Mouse (Mus musculus): ENCODE measurements around the gene Med13l.

The Med13l gene

DNA sequence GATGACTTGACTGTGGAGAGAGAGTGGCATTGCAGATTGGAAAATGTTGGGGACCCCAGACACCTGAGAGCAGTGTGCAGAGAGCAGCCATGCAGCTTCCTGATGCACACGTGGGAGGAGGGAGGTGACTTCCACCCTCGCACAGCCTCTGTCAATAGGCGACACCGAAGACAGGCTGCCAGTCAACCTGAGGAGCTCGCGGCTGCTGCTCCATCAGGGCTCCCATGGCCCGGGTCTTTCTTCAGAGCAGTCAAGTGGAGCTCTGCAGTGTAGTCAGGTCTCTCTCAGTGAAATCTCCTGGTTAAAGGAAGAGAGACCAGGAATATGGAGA, 131.2 kb downstream of the Med13l start:
- DNase-seq (ENCODE audit: low read depth, low spot score) = peak; percentile 14

DNA sequence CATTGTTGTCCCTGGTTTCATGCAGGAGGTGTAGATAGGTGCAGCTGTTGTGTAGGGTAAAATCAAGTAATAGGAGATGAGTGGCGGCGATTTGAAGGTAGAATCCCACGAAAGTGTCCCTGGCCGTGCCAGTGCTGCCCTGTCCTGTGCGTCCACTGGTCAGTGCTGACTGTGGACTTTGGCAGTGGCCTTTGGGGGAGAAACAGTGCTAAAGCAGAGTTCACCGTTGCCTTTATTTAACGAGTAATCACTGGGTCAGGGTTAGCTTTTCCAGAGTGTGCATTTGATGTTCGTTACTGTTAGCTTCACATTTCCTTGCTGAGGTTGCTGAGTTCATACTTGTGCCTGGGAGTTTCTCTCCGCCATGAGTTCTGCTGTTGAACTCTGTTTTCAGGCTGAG, 133.5 kb downstream of the Med13l start:
- DNase-seq (ENCODE audit: low read depth, low spot score) = no peak

DNA sequence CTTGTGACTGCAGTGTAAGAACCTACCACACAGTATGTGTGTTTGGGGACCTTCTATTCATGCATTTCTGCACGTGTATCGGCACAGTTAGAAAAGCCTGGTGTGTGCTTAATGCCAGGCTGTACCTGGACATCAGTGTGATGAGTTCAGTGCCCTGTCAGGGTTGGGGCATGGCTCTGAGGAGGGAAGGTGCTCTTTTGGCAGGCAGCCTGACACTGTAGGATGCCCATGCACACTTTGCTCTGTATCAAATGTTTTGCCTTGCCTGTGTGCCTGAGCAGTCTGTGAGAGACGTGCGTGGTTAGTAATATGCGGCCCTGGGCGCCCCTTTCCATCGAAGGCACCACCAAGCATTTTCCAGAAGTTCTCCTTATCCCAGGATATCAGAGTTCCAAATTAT, 136.6 kb downstream of the Med13l start:
- DNase-seq (ENCODE audit: low read depth, low spot score) = no peak

DNA sequence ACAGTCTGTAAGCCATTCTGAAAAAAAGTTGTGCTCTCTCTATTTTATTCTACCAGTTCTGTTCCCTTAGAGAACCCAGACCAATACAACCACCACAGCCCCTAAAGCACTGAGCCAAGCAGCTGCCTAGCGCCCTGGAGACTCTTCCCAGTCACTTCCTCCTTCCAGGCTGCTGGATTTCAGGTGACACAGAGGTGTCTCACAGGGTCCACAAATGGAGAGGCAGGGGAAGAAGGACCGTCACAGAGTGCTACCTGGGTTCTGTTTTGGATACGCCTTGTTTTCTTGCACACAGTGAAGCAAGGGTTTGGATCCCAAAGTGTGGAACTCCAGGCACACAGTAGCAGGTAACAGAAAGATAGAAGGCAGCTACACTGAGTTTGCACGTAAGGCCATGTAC, 140.5 kb downstream of the Med13l start:
- DNase-seq (ENCODE audit: low read depth, low spot score) = no peak

DNA sequence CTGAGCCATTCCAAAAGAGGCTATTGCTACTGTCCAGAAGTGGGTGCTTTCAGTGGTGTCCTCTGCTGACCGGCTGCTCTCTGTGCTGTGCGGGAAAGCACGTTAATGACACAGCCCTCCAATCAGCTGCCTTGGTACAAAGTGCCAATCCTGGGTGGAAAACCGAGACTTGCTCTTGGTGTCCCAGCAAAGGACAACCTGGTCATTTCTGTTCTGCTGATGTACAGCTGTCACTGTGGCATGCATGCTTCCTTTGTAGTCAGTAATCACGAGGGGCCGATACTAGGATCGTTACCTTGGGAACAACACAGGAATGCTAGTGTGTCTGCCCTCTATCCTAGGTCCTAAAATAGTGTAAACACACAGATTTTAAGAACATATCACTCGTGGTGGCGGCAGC, 142.2 kb downstream of the Med13l start:
- no peak for DNase-seq (ENCODE audit: low read depth, low spot score)

DNA sequence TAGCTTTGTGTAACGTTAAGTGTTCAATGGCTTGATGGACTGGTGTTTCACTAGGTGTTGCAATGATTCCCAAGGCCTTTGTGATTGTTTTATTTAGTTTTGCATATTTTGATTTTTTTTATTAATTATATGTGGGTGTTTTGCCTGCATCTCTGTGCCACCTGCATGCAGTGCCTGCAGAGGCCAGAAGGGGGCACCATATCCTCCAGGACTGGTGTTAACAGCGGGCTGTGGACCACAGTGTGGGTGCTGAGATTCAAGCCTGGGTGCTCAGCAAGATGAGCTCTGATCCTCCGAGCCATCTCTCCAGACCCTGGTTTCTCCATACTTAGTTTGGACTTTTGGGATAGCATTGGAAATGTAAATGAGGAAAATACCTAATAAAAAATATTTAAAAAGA, 143.7 kb downstream of the Med13l start:
- DNase-seq (ENCODE audit: low read depth, low spot score) = peak; percentile 70

DNA sequence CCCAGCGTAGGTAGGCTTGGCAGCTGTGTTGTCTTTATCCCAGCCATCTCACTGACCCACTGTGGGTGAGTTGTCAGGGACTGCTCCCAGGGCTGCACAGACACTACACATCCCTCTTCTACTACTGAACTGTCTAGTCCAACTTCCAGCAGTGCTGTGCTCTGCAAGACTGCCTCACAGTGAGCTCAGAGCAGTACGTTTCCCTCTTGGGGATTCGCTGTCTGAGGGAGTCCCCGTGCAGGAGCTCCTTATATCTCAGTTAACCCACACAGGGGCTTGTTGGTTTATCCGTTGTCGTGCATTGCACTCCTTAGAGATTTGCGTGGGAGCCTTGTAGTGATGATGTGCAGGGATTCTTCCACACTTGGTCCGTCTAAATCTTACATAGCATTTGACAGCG, 144.5 kb downstream of the Med13l start:
- DNase-seq (ENCODE audit: low read depth, low spot score) = no peak

DNA sequence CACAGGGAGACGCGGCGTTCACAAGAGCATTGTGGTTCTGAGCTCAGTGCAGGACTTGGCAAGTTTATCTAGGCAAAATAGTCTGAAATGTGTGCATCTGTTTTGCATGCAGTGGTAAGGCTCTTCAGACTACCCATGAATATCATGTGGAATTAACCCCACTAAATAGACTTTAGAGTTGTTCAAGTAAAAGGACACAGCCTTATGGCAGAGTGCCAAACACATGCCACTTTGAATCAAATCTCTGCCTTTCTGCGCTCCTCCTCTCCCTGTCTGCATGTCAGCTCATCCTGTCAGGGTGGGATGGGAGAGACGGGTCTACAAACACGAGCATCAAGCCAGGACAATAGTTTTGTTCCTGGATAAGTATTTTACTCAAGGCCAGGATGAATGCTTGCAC, 145.5 kb downstream of the Med13l start:
- DNase-seq (ENCODE audit: low read depth, low spot score) = no peak

DNA sequence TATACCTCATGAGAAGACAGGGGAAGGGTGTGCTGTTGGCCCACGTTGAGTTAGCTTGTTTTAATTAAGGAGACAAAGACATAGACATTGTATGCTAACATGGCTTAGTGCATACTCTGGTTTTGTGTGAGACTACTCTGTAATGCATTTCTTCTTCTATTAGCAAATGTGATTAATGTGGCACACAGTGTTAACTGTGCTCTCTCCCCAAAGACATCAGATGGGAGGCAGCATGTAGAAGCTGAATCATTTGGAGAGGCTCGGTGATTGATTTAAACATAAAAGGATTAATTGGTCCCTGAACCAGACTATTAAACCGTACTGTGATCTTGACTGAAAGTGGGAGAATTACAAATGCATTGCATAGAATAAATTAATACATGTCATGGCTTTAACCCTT, 145.9 kb downstream of the Med13l start:
- no peak for DNase-seq (ENCODE audit: low read depth, low spot score)

DNA sequence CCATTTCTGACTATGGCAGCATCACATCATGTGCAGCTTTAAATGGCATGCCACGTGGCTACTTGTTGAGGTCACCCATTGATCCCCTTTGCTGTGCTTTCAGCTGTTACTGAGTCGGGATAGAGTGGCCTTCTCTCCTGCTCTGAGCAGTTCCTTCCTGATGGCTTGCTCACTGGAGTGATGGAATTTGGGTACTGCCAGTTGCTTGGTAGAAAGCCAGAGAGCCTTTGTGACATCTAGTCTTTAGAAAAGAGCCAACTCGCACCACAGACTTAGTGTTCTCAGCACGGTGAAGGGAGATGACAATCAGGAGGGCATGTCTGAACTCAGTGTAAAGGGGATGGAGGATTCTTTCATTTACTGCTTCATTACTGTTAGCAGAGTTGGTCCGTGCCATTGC, 147.0 kb downstream of the Med13l start:
- no peak for DNase-seq (ENCODE audit: low read depth, low spot score)

DNA sequence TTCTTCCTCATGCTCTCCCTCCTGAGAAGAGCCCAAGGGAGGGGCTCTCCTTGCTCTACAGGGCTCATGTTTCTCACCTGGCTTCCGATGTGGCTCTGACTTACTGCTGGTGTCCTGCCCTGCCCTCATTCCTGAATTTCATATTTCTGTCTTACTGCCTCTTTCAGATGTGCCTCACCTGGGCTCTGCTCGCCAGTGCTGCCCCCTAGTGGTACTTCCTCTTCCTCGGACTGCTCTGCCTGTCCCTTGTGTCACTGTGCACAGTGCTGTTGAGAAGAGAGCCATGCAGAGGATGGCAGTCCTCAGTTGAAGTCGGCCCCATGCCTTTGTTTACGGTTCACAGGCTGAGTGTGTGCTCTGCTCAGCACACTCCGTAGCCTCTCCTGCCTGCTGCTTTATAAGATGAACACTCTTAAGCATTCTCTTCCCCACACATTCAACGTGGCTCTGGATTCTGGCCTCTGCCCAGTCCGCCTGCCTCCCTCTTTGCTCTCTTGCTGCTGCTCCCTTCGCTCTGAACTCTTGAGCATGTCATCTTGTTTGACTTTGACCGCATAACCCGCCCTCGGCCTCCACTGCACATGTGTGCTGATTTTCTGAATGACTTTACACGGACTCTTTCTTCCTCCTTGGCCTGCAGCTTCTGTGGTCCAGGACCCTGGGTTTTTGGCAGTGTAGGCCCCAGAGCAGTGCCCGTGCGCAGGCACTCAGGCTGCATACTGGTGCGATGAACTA, 147.9 kb downstream of the Med13l start:
- peak; percentile 83 for DNase-seq (ENCODE audit: low read depth, low spot score)

DNA sequence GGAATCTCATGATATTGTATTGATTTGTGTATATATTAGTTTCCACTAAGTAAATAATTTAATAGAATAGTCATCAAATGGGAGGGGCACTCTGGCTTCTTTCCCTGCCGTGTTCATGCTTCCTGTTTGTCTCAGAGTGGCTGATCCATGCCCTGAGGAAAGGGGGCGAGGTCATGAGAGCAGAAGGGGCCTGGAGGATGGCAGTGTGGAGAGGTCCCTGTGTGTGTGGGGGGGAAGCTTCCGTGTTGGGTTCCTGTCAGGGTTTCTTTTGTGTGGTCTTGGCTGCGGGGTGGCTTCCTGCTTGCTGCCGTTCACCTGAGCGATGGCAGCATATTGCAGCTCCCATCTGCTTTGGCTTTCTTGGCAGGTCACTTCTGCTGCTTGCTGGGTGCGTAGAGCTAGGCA, 149.4 kb downstream of the Med13l start:
- DNase-seq (ENCODE audit: low read depth, low spot score) = peak; percentile 53

DNA sequence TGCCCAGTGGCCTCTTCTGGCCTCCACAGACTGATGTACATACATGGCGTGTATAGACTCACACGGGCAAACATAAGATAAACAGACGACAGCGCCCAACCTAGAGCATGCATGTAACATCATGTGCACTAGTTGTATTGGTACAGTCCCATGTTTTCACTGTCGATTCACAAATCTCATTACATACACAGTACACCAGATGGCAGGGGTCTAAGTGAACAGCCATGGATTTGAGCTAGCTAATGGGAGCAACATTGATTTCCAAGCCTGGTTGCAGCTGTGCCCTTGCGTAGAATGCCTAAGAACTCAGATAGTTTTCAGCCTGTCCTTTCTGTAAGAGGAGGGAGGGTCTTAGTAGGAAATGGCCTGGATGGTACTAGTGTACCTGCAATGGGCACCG, 155.0 kb downstream of the Med13l start:
- DNase-seq (ENCODE audit: low read depth, low spot score) = no peak

DNA sequence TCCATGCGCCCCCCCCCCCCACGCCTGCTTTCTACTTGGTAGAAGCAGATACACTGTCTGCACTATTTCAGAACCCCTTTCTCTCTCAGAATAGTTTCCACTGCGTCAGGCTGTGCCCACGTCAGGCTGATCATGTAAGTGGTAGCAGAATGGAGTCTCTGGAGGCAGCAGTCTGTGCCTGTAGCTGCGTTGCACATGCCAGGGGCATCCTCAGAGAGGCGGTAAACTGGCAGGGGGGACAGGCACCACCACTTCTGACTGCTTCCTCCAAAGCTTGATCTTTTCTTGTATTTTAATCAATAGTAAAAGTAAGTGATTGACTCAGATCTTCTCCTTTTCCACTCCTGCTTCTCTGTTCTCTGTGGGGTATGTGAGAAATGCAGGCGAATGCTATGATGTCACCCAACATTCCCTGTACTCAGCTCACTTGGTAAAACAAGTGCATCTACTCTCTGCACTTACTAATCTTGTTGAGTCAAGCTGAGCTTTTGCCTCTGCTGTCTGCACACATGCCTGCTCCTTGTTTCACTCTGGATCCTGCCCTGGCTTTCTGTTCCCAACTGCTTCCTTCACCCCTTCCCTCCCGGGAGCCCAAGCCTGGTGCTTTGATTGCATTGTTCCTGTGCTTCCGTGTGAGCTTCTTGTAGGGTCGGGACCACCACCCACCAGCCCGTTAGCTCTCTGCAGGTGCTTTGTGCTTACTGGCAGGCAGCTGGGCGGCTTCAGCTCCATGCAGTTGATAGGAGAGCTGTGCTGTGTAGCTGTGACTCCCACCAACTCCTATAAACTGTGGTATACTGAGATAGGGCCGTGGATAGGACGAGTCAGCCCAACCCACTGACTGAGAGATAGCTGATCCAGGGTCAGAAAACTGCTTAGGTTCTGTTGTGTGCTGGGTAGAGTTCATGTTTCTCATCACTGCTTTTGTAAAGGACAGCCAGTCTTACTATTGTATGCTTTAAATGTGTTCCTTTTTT, 156.1 kb downstream of the Med13l start:
- no peak for DNase-seq (ENCODE audit: low read depth, low spot score)

DNA sequence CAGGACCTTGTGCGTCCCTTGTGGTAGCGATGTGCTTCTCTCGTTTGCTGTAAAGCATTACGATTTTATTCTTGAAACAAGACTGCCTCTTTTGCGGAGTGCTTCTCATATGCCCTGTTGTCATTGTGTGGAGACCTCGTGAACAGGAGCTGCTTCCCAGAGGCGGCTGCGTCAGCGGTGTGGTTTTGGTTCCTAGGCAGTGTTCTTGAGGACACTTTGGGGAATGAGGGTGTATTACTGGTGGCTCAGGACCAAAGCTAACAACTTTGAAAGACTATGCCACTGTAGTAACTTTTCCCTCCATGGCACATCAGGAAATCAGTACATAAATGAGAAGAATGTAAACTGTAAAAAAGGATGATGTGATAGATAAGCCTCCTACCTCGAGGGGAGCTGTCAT, 157.0 kb downstream of the Med13l start:
- DNase-seq (ENCODE audit: low read depth, low spot score) = no peak

DNA sequence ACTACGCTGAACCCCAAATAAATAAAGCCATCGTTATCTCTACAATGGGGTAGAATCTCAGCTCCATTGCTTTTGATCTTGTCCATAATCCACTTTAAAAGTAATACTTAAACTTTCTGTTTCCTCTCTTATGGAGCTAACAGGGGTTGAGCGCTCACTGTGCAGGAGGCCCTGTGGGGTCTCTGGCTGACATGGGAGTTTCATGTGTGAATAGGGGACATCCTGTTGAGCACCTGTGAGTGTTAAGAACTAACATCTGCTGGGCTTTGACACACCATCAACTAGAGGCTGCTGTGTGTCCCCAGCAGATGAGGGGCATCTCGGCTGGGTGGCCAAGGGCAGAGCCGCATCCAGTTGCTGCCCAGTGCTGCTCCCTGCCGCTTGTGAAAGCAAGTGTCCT, 157.6 kb downstream of the Med13l start:
- no peak for DNase-seq (ENCODE audit: low read depth, low spot score)

DNA sequence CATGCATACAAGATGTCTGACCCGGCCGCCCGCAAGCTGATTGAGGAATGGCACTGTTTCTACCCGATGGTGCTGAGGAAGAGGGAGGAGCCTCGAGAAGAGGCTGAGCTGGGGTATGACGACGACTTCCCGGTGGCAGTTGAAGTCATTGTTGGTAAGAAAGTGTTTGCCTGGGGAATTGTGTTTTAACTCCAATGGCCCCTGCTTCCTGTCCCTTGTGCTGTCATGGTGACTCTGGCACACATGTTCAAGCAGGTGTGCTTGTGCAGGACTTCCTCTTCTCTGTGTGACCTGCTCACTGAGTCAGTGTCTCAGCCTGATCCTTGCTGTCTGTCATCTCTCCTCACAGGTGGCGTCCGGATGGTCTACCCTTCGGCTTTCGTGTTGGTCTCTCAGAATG, 160.9 kb downstream of the Med13l start:
- DNase-seq (ENCODE audit: low read depth, low spot score) = no peak

DNA sequence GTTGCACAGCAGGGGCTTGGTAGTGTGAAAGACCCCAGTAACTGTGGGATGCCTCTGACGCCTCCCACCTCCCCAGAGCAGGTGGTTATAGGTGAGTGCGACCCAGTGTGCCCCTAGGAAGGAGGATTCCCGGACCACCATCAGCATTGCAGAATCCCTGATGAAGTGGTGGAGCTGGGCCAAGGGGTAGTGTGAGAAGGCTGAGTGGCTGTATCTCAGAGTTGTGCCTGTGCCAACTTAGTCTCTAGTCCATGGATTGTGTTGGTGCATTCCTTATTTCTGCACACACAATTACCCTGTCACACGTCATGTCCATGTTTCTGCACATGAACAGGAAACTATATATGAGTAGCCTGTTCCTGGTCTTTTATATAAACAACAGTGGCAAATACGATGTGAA, 161.4 kb downstream of the Med13l start:
- DNase-seq (ENCODE audit: low read depth, low spot score) = no peak

DNA sequence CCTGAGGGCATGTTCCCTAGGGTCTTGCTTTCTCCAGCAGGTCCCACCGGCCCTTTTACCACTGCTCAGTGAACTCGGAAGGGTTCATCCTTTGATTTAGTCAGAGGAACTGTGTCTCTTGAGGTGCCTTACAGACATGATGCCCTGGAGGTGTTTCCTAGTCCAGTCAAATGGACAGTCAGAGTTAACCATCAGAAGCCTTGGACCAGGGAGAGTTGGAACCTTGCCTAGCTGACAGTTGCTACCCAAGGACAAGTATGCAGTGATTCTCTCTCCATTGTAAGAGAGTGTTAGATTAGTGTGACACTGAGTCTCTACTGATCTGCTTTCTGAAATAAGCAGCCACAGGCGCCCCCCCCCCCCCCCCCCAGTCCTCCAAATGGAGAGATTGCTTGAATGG, 162.0 kb downstream of the Med13l start:
- no peak for DNase-seq (ENCODE audit: low read depth, low spot score)

DNA sequence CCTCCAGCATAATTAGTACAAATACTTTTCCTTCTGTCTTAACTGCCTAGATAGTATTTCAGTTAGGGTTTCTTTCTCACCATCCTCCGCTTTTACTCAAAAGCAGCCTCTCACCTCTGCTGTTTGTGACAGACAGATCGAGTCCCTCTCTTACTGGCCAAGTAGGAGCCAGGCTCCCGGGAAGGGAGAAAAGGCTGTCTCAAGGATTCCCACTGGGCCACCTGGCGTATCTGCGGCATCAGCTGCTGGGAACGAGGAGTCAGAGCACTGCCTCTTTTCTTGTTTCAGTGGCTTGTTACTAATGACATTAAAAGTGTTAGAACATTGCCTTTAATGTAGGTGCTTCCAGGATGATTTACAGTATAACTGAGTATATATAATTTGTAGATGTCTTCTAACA, 164.9 kb downstream of the Med13l start:
- DNase-seq (ENCODE audit: low read depth, low spot score) = no peak

DNA sequence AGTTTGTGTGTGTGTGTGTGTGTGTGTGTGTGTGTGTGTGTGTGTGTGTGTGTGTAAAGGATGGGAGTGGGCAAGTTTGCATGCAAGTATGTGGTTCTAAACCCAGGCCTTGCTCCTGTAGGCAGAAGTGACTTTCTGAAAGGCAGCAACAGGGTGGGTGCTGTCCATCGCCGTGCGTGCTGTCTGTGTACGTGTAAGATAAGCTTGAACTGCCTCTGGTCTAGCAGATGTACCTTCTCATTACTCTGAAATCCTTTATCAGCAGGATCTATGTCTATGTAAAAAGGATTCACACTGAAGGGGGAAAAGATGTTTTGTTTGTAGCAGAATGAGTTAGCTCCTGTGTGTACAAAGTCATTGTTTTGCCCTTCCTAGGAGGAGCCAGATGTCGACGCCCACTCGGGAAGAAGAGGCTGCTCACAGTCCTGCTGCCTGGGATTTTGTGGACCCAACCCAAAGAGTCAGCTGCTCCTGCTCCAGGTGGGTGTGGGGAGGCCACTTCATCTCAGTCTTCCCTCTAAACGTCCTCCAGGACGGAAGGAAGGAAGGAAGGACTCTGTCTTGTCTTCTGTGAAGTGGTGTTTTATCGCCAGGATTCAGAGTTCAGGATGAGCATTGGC, 165.5 kb downstream of the Med13l start:
- no peak for DNase-seq (ENCODE audit: low read depth, low spot score)

DNA sequence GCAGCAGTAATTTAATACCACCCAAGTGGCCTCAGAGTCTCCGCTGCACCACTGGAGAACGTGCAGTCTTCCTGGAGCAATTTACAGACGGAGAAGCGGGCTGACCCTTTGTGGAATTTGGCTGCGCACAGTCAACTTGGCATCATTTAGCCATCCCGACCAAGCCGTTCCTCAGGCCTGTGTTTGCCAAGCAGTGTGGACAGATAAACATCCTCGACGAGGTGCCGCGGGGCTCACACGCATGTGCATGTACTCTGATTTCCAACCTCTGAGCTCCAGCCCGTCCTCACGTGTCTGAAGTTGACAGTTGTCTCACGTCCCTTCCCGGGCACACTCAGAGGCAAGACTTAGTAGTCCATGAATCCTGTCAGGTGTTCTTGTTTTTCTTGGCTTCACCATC, 166.9 kb downstream of the Med13l start:
- no peak for DNase-seq (ENCODE audit: low read depth, low spot score)

DNA sequence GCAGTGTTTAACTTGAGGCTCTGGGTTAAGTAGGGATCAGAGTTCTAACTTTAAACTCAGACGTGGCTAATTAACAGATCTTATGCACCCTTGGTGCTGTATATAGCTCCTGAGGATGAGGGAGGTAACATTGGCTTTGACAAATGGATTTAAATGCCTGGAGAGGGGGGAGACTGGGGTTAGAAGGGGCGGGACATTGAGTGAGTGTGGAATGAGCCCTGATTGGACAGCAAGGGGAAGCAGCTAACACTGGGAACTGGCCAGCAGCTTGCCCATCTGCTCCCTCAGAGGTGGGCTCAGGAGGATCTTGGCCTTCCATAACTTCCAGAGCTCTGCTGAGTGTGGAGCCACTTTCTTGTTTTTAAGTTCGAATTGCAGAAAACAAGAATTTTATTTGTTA, 171.7 kb downstream of the Med13l start:
- no peak for DNase-seq (ENCODE audit: low read depth, low spot score)
